Mouse (Mus musculus): ENCODE results near the gene C130032M10Rik. TPM values are rescaled to one million over a fixed set of nuclear protein-coding genes. Genes with fewer than 3 reads are reported as not detected.

C130032M10Rik gene
- not detected in 2 replicates for polyA plus RNA-seq (2014; fragmentation: Nextera tagmentation; extraction: Ambion mirVana)

DNA sequence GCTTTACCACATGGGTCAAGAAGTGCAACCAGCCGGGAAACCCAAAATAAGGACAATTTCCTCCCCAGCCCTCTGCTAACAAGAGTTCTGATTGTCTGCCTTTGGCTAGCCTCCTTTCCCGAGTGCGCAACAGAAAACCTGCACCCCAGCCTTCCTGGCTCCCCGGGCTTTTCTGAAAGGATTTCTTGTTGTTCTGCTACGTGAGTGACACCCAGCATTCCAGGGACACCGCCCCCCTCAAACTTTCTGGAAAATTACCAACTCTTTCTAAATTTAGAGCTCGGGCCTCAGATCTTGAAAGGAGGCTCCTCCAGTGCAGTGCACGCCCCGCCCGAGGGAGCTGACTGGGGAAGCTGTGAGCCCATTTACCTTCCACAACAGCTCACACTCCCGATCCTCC is at the start of gene C130032M10Rik:
C130032M10Rik (plus strand) TSS at position 334 of the 400 bp plus-strand sequence.
- peaks cover 26% of the 10 kb centered on the region for H3K9me3 ChIP-seq (ENCODE audit: control insufficient read depth, low read length)
- no peak for ATAC-seq (ENCODE audit: low FRiP score)
- 91% methylated on average over 11 of the region's 11 CpGs for WGBS

DNA sequence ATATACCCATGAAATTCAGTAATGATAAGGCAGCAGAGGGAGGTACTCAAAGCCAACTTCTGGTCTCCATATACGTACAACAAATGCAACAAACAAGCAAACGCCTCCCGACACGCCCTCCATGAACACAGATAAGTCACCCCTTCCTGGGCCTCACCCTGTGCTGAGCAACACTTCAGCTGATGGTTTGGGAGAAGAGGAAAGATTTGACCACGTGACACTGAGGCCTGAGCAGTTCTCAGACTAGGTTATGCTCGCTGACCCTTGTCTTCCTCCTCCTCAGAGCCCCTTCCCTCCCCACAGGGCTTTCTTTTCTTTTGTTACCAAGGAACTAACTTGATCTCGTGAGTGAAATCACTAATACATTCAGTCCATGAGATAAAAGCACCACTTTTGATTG is 48.6 kb upstream of the C130032M10Rik start:
- WGBS: 59% methylated on average over 7 of the region's 7 CpGs
- no peaks in the 10 kb centered on the region; the same call in 1 of the 2 replicates for H3K36me3 ChIP-seq (ENCODE audit: control insufficient read depth, insufficient read depth, low read length)
- H3K27ac ChIP-seq (ENCODE audit: low read depth, low read length): no peak overlapping the region
- ATAC-seq (ENCODE audit: low FRiP score) (no peak), DNase-seq (ENCODE audit: low spot score, missing footprints) (no peak)
- H3K4me3 ChIP-seq (ENCODE audit: low read depth, low read length): no peak overlapping the region
- no peaks in the 10 kb centered on the region for H3K9me3 ChIP-seq (ENCODE audit: control insufficient read depth, low read length)
- 0 out of 2 replicates have a peak, but pooled peaks cover 2% of the 10 kb centered on the region for H3K4me1 ChIP-seq (ENCODE audit: control insufficient read depth, insufficient read depth, low read length)
- no peaks in the 10 kb centered on the region for H3K27me3 ChIP-seq (ENCODE audit: control insufficient read depth, insufficient read depth, low read length)
- H3K9ac ChIP-seq (ENCODE audit: low read length): no peak overlapping the region
- no peak overlapping the region for H3K4me2 ChIP-seq

More for the DNA sequence above, at the start of gene C130032M10Rik:
- Histone ChIP-seq H3K27ac (ENCODE audit: low read depth, low read length) (no peak within 1 kb of the TSS), H3K9ac (ENCODE audit: low read length) (no peak within 1 kb of the TSS), H3K4me2 (no peak within 1 kb of the TSS), H3K27me3 (ENCODE audit: control insufficient read depth, insufficient read depth, low read length) (no peaks in the 10 kb centered on the region), H3K4me1 (ENCODE audit: control insufficient read depth, insufficient read depth, low read length) (no peaks in the 10 kb centered on the region), H3K4me3 (ENCODE audit: low read depth, low read length) (no peak within 1 kb of the TSS), H3K36me3 (ENCODE audit: control insufficient read depth, insufficient read depth, low read length) (peaks cover 31% of the 10 kb centered on the region)
- DNase-seq (ENCODE audit: low spot score, missing footprints): no peak

DNA sequence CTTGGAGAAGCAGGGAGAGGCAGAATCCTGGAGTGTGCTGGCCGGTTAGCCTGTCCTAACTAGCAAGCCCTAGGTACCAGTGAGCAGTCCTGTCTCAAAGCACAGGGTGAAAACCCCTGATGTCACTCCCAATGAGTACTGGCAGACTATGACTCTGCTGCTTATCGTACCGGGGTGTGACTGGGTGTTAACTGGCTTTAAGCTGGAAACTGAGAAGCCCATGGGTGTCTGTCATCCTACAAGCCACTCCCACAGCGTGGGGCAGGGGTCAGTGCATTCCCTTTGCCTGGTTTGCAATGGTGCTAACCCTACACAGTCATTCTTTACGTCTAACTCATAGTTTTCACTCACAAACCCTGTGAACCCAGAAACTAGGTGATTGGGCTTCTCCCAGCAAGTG is 47.3 kb upstream of the C130032M10Rik start:
- Histone ChIP-seq H3K36me3 (ENCODE audit: control insufficient read depth, insufficient read depth, low read length) (no peaks in the 10 kb centered on the region; the same call in 1 of the 2 replicates), H3K4me3 (ENCODE audit: low read depth, low read length) (no peak overlapping the region), H3K9ac (ENCODE audit: low read length) (no peak overlapping the region), H3K9me3 (ENCODE audit: control insufficient read depth, low read length) (no peaks in the 10 kb centered on the region), H3K27ac (ENCODE audit: low read depth, low read length) (no peak overlapping the region), H3K4me2 (no peak overlapping the region), H3K4me1 (ENCODE audit: control insufficient read depth, insufficient read depth, low read length) (0 out of 2 replicates have a peak, but pooled peaks cover 2% of the 10 kb centered on the region), H3K27me3 (ENCODE audit: control insufficient read depth, insufficient read depth, low read length) (no peaks in the 10 kb centered on the region)
- ATAC-seq (ENCODE audit: low FRiP score) (no peak), DNase-seq (ENCODE audit: low spot score, missing footprints) (no peak)
- WGBS: 85% methylated on average over 5 of the region's 5 CpGs

DNA sequence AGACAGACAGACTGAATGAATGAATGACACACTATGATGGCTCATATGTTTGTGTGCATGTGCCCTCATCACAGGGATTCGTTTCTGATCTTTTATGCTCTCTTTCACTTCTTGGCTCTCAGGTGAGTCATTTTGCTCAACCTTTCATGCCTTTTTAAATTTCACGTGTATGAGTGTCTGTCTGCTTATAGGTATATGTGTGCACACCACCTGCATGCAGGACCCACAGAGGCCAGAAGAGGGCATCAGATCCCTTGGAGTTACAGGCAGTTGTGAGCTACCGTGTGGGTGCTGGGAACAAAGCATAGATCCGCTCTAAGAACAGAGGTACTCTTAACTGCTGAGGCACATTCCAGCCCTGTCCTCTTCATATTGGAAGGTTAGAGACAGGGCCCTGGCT is 46.8 kb upstream of the C130032M10Rik start:
- DNase-seq (ENCODE audit: low spot score, missing footprints): no peak
- no peak overlapping the region for H3K4me3 ChIP-seq (ENCODE audit: low read depth, low read length)
- 90% methylated on average over 4 of the region's 4 CpGs for WGBS
- H3K9me3 ChIP-seq (ENCODE audit: control insufficient read depth, low read length): no peaks in the 10 kb centered on the region
- H3K4me1 ChIP-seq (ENCODE audit: control insufficient read depth, insufficient read depth, low read length): 0 out of 2 replicates have a peak, but pooled peaks cover 2% of the 10 kb centered on the region
- no peak overlapping the region for H3K9ac ChIP-seq (ENCODE audit: low read length)
- H3K27me3 ChIP-seq (ENCODE audit: control insufficient read depth, insufficient read depth, low read length): no peaks in the 10 kb centered on the region
- no peaks in the 10 kb centered on the region; the same call in 1 of the 2 replicates for H3K36me3 ChIP-seq (ENCODE audit: control insufficient read depth, insufficient read depth, low read length)
- no peak for ATAC-seq (ENCODE audit: low FRiP score)
- no peak overlapping the region for H3K4me2 ChIP-seq
- H3K27ac ChIP-seq (ENCODE audit: low read depth, low read length): no peak overlapping the region

DNA sequence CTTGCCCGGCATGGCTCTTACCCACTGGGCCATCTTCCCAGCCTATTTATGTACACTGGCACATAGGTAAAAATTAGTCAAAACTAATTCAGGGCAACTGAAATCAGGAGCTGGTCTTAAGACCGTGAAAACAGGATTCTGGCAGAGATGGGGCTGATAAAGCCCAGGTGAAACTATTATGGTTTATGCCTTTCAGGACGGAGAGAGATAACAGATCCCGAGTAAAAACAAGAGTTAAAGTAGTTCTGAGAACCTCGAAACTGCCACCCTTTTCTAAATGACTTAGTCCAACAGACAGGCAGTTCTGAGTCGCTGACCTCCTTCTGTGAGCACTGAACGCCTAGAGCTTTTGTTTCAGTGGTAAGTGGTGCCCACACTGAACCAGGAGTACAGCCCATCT is 43.6 kb upstream of the C130032M10Rik start:
- DNase-seq (ENCODE audit: low spot score, missing footprints) (no peak), ATAC-seq (ENCODE audit: low FRiP score) (no peak)
- no peak overlapping the region for H3K4me3 ChIP-seq (ENCODE audit: low read depth, low read length)
- H3K9me3 ChIP-seq (ENCODE audit: control insufficient read depth, low read length): no peaks in the 10 kb centered on the region
- WGBS: 82% methylated on average over 7 of the region's 7 CpGs
- H3K27me3 ChIP-seq (ENCODE audit: control insufficient read depth, insufficient read depth, low read length): no peaks in the 10 kb centered on the region
- H3K27ac ChIP-seq (ENCODE audit: low read depth, low read length): no peak overlapping the region
- no peak overlapping the region for H3K4me2 ChIP-seq
- 0 out of 2 replicates have a peak, but pooled peaks cover 2% of the 10 kb centered on the region for H3K4me1 ChIP-seq (ENCODE audit: control insufficient read depth, insufficient read depth, low read length)
- H3K9ac ChIP-seq (ENCODE audit: low read length): no peak overlapping the region
- H3K36me3 ChIP-seq (ENCODE audit: control insufficient read depth, insufficient read depth, low read length): no peaks in the 10 kb centered on the region

DNA sequence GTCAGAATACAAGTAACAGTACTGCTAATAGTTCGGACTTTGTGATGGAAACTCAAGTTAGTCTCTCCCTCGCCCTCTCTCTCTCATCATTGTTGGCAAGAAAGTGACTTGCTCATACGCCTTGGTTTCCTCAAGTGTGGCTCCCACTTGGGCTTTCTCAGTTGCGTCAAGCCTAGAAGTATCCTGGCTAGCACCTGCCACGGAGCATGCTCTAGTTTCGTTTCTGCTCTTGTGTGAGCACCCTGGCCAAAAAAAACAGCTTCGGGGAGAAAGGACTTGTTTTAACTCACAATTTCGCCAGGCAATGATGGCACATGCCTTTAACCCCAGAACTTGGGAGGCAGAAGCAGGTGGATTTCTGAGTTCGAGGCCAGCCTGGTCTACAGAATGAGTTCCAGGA is 38.5 kb upstream of the C130032M10Rik start:
- no peak for DNase-seq (ENCODE audit: low spot score, missing footprints)
- no peaks in the 10 kb centered on the region for H3K9me3 ChIP-seq (ENCODE audit: control insufficient read depth, low read length)
- WGBS: 93% methylated on average over 9 of the region's 9 CpGs
- no peaks in the 10 kb centered on the region for H3K27me3 ChIP-seq (ENCODE audit: control insufficient read depth, insufficient read depth, low read length)
- no peaks in the 10 kb centered on the region for H3K36me3 ChIP-seq (ENCODE audit: control insufficient read depth, insufficient read depth, low read length)
- H3K4me3 ChIP-seq (ENCODE audit: low read depth, low read length): no peak overlapping the region
- no peak overlapping the region for H3K4me2 ChIP-seq
- no peak for ATAC-seq (ENCODE audit: low FRiP score)
- H3K4me1 ChIP-seq (ENCODE audit: control insufficient read depth, insufficient read depth, low read length): no peaks in the 10 kb centered on the region
- no peak overlapping the region for H3K27ac ChIP-seq (ENCODE audit: low read depth, low read length)
- H3K9ac ChIP-seq (ENCODE audit: low read length): no peak overlapping the region

DNA sequence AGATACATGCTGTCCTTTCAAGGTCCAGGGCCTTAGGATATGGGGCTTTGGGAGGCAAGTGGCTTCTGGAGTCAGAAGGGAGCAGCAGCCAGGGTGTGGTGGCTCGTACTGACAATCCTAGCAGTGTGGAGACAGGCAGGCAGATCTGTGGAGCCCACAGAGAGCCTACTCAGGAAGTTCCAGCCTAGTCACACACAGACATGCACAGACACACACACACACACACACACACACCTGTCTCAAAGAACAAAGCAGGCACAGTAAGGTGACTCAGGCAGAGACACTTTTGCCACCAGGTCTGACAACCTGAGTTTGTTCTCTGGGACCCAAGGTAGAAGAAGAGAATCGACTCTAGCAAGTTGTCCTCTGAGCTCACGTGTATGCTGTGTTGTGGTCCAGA is 34.6 kb upstream of the C130032M10Rik start:
- no peaks in the 10 kb centered on the region for H3K27me3 ChIP-seq (ENCODE audit: control insufficient read depth, insufficient read depth, low read length)
- H3K9ac ChIP-seq (ENCODE audit: low read length): no peak overlapping the region
- no peak for DNase-seq (ENCODE audit: low spot score, missing footprints)
- no peak overlapping the region for H3K27ac ChIP-seq (ENCODE audit: low read depth, low read length)
- no peaks in the 10 kb centered on the region for H3K4me1 ChIP-seq (ENCODE audit: control insufficient read depth, insufficient read depth, low read length)
- no peak overlapping the region for H3K4me3 ChIP-seq (ENCODE audit: low read depth, low read length)
- H3K9me3 ChIP-seq (ENCODE audit: control insufficient read depth, low read length): no peaks in the 10 kb centered on the region
- 78% methylated on average over 3 of the region's 3 CpGs for WGBS
- no peak overlapping the region for H3K4me2 ChIP-seq
- no peaks in the 10 kb centered on the region for H3K36me3 ChIP-seq (ENCODE audit: control insufficient read depth, insufficient read depth, low read length)
- ATAC-seq (ENCODE audit: low FRiP score): no peak

DNA sequence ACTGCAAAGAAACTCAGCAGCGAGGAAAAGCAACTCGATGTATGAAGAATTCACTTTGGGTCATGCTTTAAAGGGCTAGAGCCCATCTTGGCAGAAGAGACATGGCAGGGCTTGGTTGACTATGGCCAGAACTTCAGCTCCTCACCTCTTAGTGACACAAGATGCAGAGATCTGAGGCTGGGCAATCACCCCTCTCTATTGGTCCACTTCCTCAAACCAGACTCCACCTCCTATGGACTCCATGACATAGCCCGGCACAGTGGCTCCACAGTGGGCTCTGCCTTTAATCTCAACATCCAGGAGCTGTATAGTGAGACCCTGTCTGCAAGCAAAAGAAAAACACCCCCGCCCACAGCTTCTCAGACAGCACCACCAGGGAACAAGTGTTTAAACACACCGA is 30.7 kb upstream of the C130032M10Rik start:
- H3K4me1 ChIP-seq (ENCODE audit: control insufficient read depth, insufficient read depth, low read length): no peaks in the 10 kb centered on the region
- H3K27me3 ChIP-seq (ENCODE audit: control insufficient read depth, insufficient read depth, low read length): no peaks in the 10 kb centered on the region
- no peak overlapping the region for H3K9ac ChIP-seq (ENCODE audit: low read length)
- H3K9me3 ChIP-seq (ENCODE audit: control insufficient read depth, low read length): no peaks in the 10 kb centered on the region
- no peak for DNase-seq (ENCODE audit: low spot score, missing footprints)
- no peak overlapping the region for H3K4me2 ChIP-seq
- no peak for ATAC-seq (ENCODE audit: low FRiP score)
- H3K4me3 ChIP-seq (ENCODE audit: low read depth, low read length): no peak overlapping the region
- WGBS: 85% methylated on average over 5 of the region's 5 CpGs
- H3K36me3 ChIP-seq (ENCODE audit: control insufficient read depth, insufficient read depth, low read length): no peaks in the 10 kb centered on the region
- H3K27ac ChIP-seq (ENCODE audit: low read depth, low read length): no peak overlapping the region

DNA sequence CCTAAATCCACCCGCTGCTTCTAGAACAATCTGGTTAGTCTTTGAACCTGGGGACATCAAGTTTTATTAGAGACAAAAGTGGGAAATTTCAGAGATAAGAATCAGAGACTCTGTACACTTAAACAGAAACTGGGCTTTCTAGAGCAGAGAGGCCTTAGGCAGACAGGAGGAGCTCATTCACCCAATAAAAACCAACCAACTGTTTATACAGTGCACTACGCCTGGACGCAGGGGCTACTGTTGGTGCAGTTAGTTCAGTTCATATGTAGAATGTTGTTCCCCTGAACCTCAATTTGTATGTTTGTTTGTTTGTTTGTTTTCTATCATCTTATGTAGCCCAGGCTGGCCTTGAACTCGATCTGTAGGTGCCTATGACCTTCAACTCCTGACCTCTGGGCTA is 28.7 kb upstream of the C130032M10Rik start:
- no peaks in the 10 kb centered on the region for H3K27me3 ChIP-seq (ENCODE audit: control insufficient read depth, insufficient read depth, low read length)
- no peak overlapping the region for H3K4me3 ChIP-seq (ENCODE audit: low read depth, low read length)
- no peak for ATAC-seq (ENCODE audit: low FRiP score)
- WGBS: 90% methylated on average over 4 of the region's 4 CpGs
- H3K4me1 ChIP-seq (ENCODE audit: control insufficient read depth, insufficient read depth, low read length): no peaks in the 10 kb centered on the region
- no peaks in the 10 kb centered on the region for H3K36me3 ChIP-seq (ENCODE audit: control insufficient read depth, insufficient read depth, low read length)
- no peak overlapping the region for H3K4me2 ChIP-seq
- H3K27ac ChIP-seq (ENCODE audit: low read depth, low read length): no peak overlapping the region
- H3K9ac ChIP-seq (ENCODE audit: low read length): no peak overlapping the region
- DNase-seq (ENCODE audit: low spot score, missing footprints): no peak
- no peaks in the 10 kb centered on the region for H3K9me3 ChIP-seq (ENCODE audit: control insufficient read depth, low read length)

Data from midbrain, embryonic 11.5 days (tissue).